Mouse (Mus musculus) CD4-positive, CD25-positive, alpha-beta regulatory T cell, adult 9 weeks (primary cell): Measurements from ENCODE around the gene Exoc7. TPM values are rescaled to one million over a fixed set of nuclear protein-coding genes. Genes with fewer than 3 reads are reported as not detected.

ENCODE experiments used
- polyA plus RNA-seq: library from polyadenylated mRNA; unstranded; fragments of 100-300 nt; shearing (Covaris generic); gene quantifications from one replicate; pipeline ENCODE4 v1.2.1, GENCODE M21; 2017

The Exoc7 gene
- polyA plus RNA-seq = 113 TPM

DNA sequence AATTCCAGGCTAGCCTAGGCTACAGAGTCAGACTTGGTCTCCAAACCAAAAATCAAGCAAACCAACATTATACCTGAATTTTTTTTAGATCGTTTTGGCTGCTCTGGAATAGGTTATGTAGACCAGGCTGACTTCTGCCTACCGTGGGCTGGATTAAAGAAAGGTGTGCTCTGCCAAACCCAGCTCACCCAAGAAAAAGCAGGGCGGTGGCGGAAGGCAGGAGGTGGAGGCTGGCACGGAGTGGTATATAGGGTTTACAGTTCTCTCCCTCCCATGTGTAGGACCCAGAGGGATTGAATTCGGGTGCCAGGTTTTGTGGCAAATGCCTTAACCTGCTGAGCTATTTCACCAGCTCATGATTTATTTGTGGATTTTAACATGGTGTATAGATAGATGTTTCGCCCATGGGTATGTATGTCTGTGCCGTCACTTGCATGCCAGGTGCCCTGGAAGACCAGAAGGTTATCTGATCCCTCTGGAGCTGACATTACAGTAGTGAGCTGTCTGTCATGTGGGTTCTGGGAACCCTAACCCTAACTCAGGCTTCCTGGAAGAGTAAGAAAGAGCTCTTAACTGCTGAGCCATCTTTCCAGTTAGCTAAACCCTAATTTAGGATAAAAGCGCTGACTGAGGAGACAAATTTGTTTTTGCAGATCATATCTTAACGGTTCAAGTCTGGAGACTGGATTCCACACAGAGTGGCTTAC, at the start of gene Exoc7:
Gene Exoc7, minus strand, starts transcription at position 215 of the 707 bp plus-strand sequence.

DNA sequence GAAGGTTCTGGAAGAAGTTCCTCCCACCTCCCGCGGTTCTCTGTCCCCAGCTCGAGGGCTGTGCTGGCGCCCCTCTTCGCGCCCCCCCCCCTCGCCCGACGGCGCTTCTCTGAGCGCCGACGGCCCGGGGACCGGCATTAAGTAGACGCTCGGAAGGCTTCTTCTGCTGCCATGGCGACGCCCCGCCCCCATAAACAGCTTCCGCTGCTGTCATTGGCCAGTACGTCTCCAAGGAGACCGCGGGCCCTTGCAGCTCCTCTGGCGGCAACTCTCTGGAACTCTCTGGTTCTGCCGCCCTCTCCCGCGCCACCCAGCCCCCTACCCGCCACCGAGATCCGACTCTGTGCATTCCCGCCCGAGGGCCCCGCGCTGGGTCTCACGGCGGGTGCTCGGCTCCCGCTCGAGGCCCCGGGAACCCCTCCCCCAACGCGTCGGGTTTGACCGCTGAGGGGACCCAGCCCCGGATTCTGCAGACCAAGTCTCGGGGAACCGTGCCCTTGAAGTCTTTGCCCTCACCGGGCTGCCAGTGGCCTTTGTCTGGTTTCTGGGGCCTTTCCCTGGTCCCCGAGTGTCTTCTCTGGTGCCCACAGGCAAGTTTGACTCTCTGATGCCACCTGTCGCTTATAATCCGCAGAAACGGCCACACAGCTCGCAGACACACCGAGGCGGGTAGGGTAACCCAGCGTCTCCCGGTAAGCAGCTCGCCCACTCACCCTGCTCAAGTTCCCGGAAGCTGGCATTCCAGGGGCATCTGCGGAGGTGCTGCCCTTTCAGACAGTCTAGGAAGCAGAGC, 28.4 kb upstream of the Exoc7 start, which contains the start of gene Foxj1:
Gene Foxj1, minus strand, starts transcription at position 156 of the 793 bp plus-strand sequence.

DNA sequence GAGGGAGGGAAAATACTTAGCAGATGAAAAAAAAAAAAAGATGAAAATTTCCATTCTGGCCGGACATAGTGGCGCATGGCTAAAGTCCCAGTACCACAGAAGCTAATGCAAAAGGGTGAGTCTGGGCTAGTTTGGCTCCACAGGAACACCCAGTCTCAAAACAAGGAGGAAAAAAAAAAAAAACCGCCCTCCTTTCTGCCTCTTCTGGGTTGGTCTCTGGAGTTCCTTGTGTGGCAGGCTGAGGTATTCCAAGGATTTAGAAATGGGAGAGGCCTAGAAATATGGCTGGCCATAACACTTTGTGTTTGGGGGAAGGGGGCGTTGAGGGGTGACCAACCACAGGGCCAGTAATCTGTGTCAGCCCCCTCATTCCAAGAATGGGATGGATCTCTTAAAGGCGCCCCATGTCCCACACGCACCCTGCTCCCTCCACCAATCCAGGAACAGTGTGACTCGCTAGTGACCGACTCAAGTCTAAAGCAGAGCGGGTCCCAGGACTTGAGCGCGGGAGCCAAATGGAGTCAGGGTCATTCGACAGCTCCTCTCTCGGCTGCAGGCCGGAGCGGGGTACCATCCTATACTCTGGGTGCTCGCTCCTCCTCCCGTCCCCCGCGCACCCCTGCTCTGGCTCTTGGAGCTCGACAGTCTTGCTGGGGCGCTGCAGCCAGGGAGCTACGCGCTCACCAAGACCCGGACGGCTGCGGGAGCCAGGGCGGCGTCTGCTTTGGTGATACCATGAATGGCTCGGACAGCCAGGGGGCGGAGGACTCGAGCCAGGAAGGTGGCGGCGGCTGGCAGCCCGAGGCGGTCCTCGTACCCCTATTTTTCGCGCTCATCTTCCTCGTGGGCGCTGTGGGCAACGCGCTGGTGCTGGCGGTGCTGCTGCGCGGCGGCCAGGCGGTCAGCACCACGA, 26.0 kb downstream of the Exoc7 start, which contains the start of gene Galr2:
Gene Galr2, plus strand, starts transcription at position 189 of the 913 bp plus-strand sequence.

DNA sequence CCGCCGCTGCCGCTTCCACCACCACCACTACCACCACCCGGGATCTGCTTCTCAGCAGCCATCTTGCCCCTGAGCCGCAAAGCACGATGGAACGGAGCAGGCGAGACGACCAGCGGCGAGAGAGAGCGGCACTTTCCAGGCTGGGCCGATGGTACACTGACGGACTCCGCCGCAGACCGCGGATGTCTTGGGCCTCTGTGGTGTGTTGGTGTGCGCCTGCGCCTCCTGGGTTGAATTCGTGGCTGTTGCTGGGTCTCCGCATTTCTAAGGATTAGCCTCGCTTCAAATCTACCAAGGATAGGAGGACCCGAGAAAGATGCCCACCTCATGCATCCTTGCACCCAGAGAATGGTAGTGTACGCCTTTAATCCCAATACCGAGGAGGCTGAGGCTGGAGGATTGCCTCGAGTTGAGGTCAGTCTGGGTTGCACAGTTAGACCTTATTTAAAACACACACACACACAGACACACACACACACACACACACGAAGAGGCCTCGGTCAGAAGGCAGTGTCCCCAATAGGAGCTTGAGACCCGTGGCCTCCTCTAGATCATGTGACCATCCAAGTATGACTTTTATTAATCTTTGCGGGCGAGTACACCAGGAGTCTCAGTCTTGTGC, 32.9 kb downstream of the Exoc7 start, which contains the start of gene Srp68:
Gene Srp68, minus strand, starts transcription at position 173 of the 622 bp plus-strand sequence.

Other genes starting within 250 kb of the Exoc7 start
- 186 TPM for gene Unc13d, start 229.3 kb downstream of the Exoc7 start, polyA plus RNA-seq
- 227 TPM for gene Wbp2, start 220.2 kb downstream of the Exoc7 start, polyA plus RNA-seq
- not detected for gene Trim47, start 180.0 kb downstream of the Exoc7 start, polyA plus RNA-seq
- 7.7 TPM for gene Trim65, start 176.1 kb downstream of the Exoc7 start, polyA plus RNA-seq
- gene Mrpl38, start 168.4 kb downstream of the Exoc7 start, polyA plus RNA-seq = 54.6 TPM
- gene Fbf1, start 139.1 kb downstream of the Exoc7 start, polyA plus RNA-seq = 5.6 TPM
- 93.2 TPM for gene Ten1, start 108.4 kb downstream of the Exoc7 start, polyA plus RNA-seq
- gene Acox1, start 108.2 kb downstream of the Exoc7 start, polyA plus RNA-seq = 24.5 TPM
- gene Evpl, start 69.2 kb downstream of the Exoc7 start, polyA plus RNA-seq = 0.09 TPM
- 88.0 TPM for gene Srp68, start 33.0 kb downstream of the Exoc7 start, polyA plus RNA-seq
- not detected for gene Galr2, start 26.3 kb downstream of the Exoc7 start, polyA plus RNA-seq
- gene Foxj1, start 28.2 kb upstream of the Exoc7 start, polyA plus RNA-seq = not detected
- 2.4 TPM for gene Rnf157, start 105.8 kb upstream of the Exoc7 start, polyA plus RNA-seq
- gene Ubald2, start 126.9 kb upstream of the Exoc7 start, polyA plus RNA-seq = 25.0 TPM
- not detected for gene Qrich2, start 159.0 kb upstream of the Exoc7 start, polyA plus RNA-seq
- gene Prpsap1, start 187.0 kb upstream of the Exoc7 start, polyA plus RNA-seq = 22.5 TPM
- not detected for gene Sphk1, start 223.7 kb upstream of the Exoc7 start, polyA plus RNA-seq